Comparison of ENCODE assay signal across 9 mouse cellular contexts in the genomic region with DNA sequence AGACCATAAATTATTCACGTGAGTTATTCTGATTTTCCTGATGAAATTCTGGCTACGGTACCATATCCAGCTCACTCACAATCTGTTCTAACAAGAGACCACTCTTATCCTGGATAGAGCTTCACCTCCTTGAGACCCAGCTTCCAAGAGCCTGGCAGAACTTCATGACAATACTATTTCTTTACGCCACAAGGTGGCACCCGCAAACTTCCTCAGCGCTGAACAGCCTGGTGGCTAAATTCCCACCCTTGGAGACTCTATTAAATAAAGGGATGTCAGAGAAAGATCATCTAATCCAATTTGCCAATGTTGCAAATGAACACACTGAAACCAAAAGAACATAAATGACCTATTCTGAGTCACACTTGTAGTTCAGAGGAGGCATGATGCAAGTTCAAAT. TPM values are rescaled to one million over a fixed set of nuclear protein-coding genes. Genes with fewer than 3 reads are reported as not detected.
DNase-seq lines count a peak whose midpoint lies in the region; TF ChIP-seq lines count a peak whose summit lies in the region.
"Had no signal": no experiment of that assay in that cellular context is flagged by ENCODE, and none has a peak within 500 bp of the region (broad histone marks: within the 10 kb centered on the region; RNA-seq: fewer than 3 reads in every experiment).

No protein-coding gene starts in this region.

- H3K9ac ChIP-seq in heart, adult 2 months (ENCODE audit: low read depth, low read length), result no peak overlapping the region
- H3K9ac ChIP-seq: lung, embryonic 15.5 days had no signal

- no peaks in the 10 kb centered on the region for H3K36me3 ChIP-seq in heart, adult 2 months (ENCODE audit: control insufficient read depth, insufficient read depth, low read length)
- H3K36me3 ChIP-seq in heart, embryonic 10.5 days, result no peaks in the 10 kb centered on the region
- no peaks in the 10 kb centered on the region for H3K36me3 ChIP-seq in E14TG2a.4 (ENCODE audit: insufficient read depth, low read length)
- H3K36me3 ChIP-seq in testis, adult 2 months (ENCODE audit: control insufficient read depth, insufficient read depth, low read length), result no peaks in the 10 kb centered on the region
- H3K36me3 ChIP-seq: lung, embryonic 15.5 days had no signal

- TF ChIP-seq CTCF in heart, adult 2 months (IDR thresholded peaks at IDR 0.05), result peak; percentile 87
- TF ChIP-seq CTCF in E14TG2a.4 (conservative IDR thresholded peaks at IDR 0.05; ENCODE audit: low read length), result peak; percentile 46
- peak; percentile 34; the same call in 1 of the 2 replicates for TF ChIP-seq CTCF in testis, adult 2 months (IDR thresholded peaks at IDR 0.05; ENCODE audit: control insufficient read depth, insufficient read depth, insufficient replicate concordance, low read depth, low read length)

- H3K9me3 ChIP-seq in heart, embryonic 10.5 days, result 0 out of 2 replicates have a peak, but pooled peaks cover 6% of the 10 kb centered on the region
- H3K9me3 ChIP-seq in E14TG2a.4 (ENCODE audit: low read length), result peaks cover 25% of the 10 kb centered on the region
- H3K9me3 ChIP-seq: lung, embryonic 15.5 days had no signal

- no peaks in the 10 kb centered on the region for H3K79me2 ChIP-seq in heart, adult 2 months (replicated peaks; ENCODE audit: control insufficient read depth, insufficient read depth, low read length)

- no peaks in the 10 kb centered on the region for H3K27me3 ChIP-seq in heart, adult 2 months (ENCODE audit: control insufficient read depth, insufficient read depth, low read length)
- H3K27me3 ChIP-seq in heart, embryonic 10.5 days (ENCODE audit: insufficient read depth, poor library complexity, severe bottlenecking), result no peaks in the 10 kb centered on the region
- H3K27me3 ChIP-seq in E14TG2a.4 (ENCODE audit: insufficient read depth, low read length), result no peaks in the 10 kb centered on the region
- no peaks in the 10 kb centered on the region for H3K27me3 ChIP-seq in testis, adult 2 months (ENCODE audit: control insufficient read depth, insufficient read depth, low read length)
- H3K27me3 ChIP-seq: lung, embryonic 15.5 days had no signal

- TF ChIP-seq POLR2A in heart, adult 2 months (IDR thresholded peaks at IDR 0.05; ENCODE audit: insufficient read depth, low read depth, low read length), result no peak
- no peak for TF ChIP-seq POLR2A in testis, adult 2 months (IDR thresholded peaks at IDR 0.05; ENCODE audit: control insufficient read depth, low read depth, low read length)

- H3K4me3 ChIP-seq in heart, adult 2 months, result no peak overlapping the region
- H3K4me3 ChIP-seq in heart, embryonic 10.5 days, result no peak overlapping the region
- H3K4me3 ChIP-seq in E14TG2a.4 (replicated peaks; ENCODE audit: low read length), result no peak overlapping the region
- no peak overlapping the region for H3K4me3 ChIP-seq in testis, adult 2 months (ENCODE audit: control insufficient read depth, low read depth, low read length)
- H3K4me3 ChIP-seq: lung, embryonic 15.5 days had no signal

- WGBS in heart, adult 2 months, result 10% methylated on average over 5 of the region's 5 CpGs
- whole genome bisulfite sequencing in heart, embryonic 10.5 days, result 10% methylated on average over 5 of the region's 5 CpGs

- peak; percentile 62; the same call in 1 of the 2 replicates for TF ChIP-seq EP300 in heart, adult 2 months (IDR thresholded peaks at IDR 0.05; ENCODE audit: insufficient read depth, low read depth, low read length)

- peak; percentile 40 to 61 for DNase-seq in heart, adult 2 months
- no peak for DNase-seq in heart, embryonic 10.5 days (ENCODE audit: low spot score)
- peak; percentile 55 to 60 for DNase-seq in cerebellum, adult 18-20 months
- peak; percentile 5 to 60 for DNase-seq in frontal cortex, postnatal 14 days (ENCODE audit: low spot score in 2 of 2)
- peak; percentile 12 to 56 for DNase-seq in layer of hippocampus, adult 8-10 months (ENCODE audit: low spot score in 2 of 2)
- DNase-seq in lung, postnatal 36 days, result peak; percentile 78

- no peaks in the 10 kb centered on the region for H3K4me1 ChIP-seq in heart, adult 2 months (ENCODE audit: control insufficient read depth, insufficient read depth, low read length)
- no peaks in the 10 kb centered on the region for H3K4me1 ChIP-seq in heart, embryonic 10.5 days
- no peaks in the 10 kb centered on the region for H3K4me1 ChIP-seq in E14TG2a.4 (replicated peaks; ENCODE audit: low read depth, low read length)
- H3K4me1 ChIP-seq in testis, adult 2 months (ENCODE audit: control insufficient read depth, insufficient read depth, low read length), result no peaks in the 10 kb centered on the region
- H3K4me1 ChIP-seq: lung, embryonic 15.5 days had no signal

- intact Hi-C loops in heart, adult 2 months (cut with DNase I), result loop anchor here (1.0 to 2.0 kb wide), 2 partner anchors 69 to 159 kb away; no protein-coding TSS in a partner anchor

- no peak overlapping the region for H3K27ac ChIP-seq in heart, adult 2 months
- H3K27ac ChIP-seq in heart, embryonic 10.5 days, result no peak overlapping the region
- no peak overlapping the region for H3K27ac ChIP-seq in testis, adult 2 months (ENCODE audit: control insufficient read depth, insufficient read depth, low read depth, low read length)
- H3K27ac ChIP-seq: lung, embryonic 15.5 days had no signal

RNA-seq across cellular contexts. Expression of a gene that starts 22.8 kb away (rescaled TPM):
- total RNA-seq in heart, adult 2 months (2021), result 10 to 100 TPM; 16.0 to 19.7 TPM
- 1.9 and 4.3 TPM in 2 replicates for polyA plus RNA-seq in heart, adult 2 months (2012; rRNA removed)
- 27.8 and 28.6 TPM in 2 replicates for polyA plus RNA-seq in heart, embryonic 10.5 days (2016; fragmentation: Nextera tagmentation; extraction: Ambion mirVana)
- 10 to 100 TPM; 12.8 to 15.5 (median 14.2) TPM for total RNA-seq in layer of hippocampus, adult 8-10 months (2022)
- 2.0 and 2.9 TPM in 2 replicates for polyA plus RNA-seq in testis, adult 2 months (2012; rRNA removed)

Comparison
In these comparisons a context has a peak if more than half of its experiments do, and no peak if none do; other contexts are left out.
1. CTCF ChIP-seq: peak in every context shown above with its lines; median percentile 87 in heart, adult 2 months; 46 in E14TG2a.4; 34 in testis, adult 2 months.